Mouse (Mus musculus): ENCODE measurements at regions not wholly inside any gene's neighbourhood (a gene's known extent, or its start where the extent isn't known, plus 50 kb on each side); places are given as distances from the start of the nearest gene placed in this dataset.

DNA sequence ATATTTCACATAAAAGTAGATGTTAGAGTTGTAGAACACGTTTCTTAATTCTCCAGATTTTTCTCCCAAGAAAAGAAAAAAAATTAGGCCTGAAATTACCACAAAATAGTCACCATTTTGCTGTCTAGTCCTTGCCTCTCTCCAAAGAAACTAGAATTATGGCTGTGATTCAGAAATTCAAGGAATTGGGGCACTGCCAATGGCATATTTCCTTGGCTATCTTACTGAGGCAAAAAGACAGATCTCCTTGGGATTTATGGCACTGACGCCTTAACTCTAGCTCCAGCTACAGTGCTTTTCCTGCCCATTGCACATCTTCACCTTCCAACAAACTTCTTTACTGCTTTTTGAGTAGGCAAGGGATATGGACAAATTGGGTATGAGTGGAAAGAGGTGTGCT is 336.3 kb upstream of the Slc24a2 start:
- H3K9me3 ChIP-seq (replicated peaks; ENCODE audit: control insufficient read depth, low read length), result no peaks in the 10 kb centered on the region
- TF ChIP-seq EP300 (IDR thresholded peaks at IDR 0.05; ENCODE audit: low read depth) (no peak), CTCF (IDR thresholded peaks at IDR 0.05; ENCODE audit: low read depth) (no peak)
- H3K27ac ChIP-seq (ENCODE audit: low read depth), result no peak overlapping the region
- no peak overlapping the region for H3K4me2 ChIP-seq (ENCODE audit: low read depth, low read length)
- H3K9ac ChIP-seq (replicated peaks; ENCODE audit: low read depth, low read length), result no peak overlapping the region
- ATAC-seq (ENCODE audit: insufficient read depth, low read depth) (no peak), DNase-seq (ENCODE audit: low spot score) (no peak)
- no peak overlapping the region for H3K4me3 ChIP-seq (ENCODE audit: low read depth, low read length)
- WGBS, result 67% methylated on average over 2 of the region's 2 CpGs
- H3K27me3 ChIP-seq (ENCODE audit: control insufficient read depth, insufficient read depth, low read length), result no peaks in the 10 kb centered on the region
- no peaks in the 10 kb centered on the region for H3K4me1 ChIP-seq (ENCODE audit: control insufficient read depth, insufficient read depth)
- H3K36me3 ChIP-seq (replicated peaks; ENCODE audit: control insufficient read depth, insufficient read depth, low read length), result no peaks in the 10 kb centered on the region

- Histone ChIP-seq H3K36me3 (replicated peaks; ENCODE audit: control insufficient read depth, insufficient read depth, low read length) (no peaks in the 10 kb centered on the region), H3K9me3 (replicated peaks; ENCODE audit: control insufficient read depth, low read length) (no peaks in the 10 kb centered on the region), H3K4me2 (ENCODE audit: low read depth, low read length) (no peak overlapping the region), H3K27ac (ENCODE audit: low read depth) (no peak overlapping the region), H3K4me3 (ENCODE audit: low read depth, low read length) (no peak overlapping the region), H3K4me1 (ENCODE audit: control insufficient read depth, insufficient read depth) (no peaks in the 10 kb centered on the region), H3K27me3 (ENCODE audit: control insufficient read depth, insufficient read depth, low read length) (no peaks in the 10 kb centered on the region), H3K9ac (replicated peaks; ENCODE audit: low read depth, low read length) (no peak overlapping the region)
- DNase-seq (ENCODE audit: low spot score) (no peak), ATAC-seq (ENCODE audit: insufficient read depth, low read depth) (no peak)
- 62% methylated on average over 3 of the region's 3 CpGs for WGBS
- TF ChIP-seq CTCF (IDR thresholded peaks at IDR 0.05; ENCODE audit: low read depth), result no peak
- no peak for TF ChIP-seq EP300 (IDR thresholded peaks at IDR 0.05; ENCODE audit: low read depth)
These were observed 324.6 kb upstream of the Slc24a2 start for GRCm38 (mm10) chr4:87554912-87555311.
